Mouse (Mus musculus) stomach, postnatal 0 days (tissue): Measurements from ENCODE around the gene Gpam.

Source experiments
- CTCF ChIP-seq: IDR thresholded peaks from 2 replicates; pipeline ENCODE4 v1.5.1; 2016; ENCODE audit warnings: antibody characterized with exemption, low read depth, mild to moderate bottlenecking, moderate library complexity
- EP300 ChIP-seq: optimal IDR thresholded peaks from 2 replicates; pipeline ENCODE3; 2016; ENCODE audit warnings: antibody characterized with exemption

DNA sequence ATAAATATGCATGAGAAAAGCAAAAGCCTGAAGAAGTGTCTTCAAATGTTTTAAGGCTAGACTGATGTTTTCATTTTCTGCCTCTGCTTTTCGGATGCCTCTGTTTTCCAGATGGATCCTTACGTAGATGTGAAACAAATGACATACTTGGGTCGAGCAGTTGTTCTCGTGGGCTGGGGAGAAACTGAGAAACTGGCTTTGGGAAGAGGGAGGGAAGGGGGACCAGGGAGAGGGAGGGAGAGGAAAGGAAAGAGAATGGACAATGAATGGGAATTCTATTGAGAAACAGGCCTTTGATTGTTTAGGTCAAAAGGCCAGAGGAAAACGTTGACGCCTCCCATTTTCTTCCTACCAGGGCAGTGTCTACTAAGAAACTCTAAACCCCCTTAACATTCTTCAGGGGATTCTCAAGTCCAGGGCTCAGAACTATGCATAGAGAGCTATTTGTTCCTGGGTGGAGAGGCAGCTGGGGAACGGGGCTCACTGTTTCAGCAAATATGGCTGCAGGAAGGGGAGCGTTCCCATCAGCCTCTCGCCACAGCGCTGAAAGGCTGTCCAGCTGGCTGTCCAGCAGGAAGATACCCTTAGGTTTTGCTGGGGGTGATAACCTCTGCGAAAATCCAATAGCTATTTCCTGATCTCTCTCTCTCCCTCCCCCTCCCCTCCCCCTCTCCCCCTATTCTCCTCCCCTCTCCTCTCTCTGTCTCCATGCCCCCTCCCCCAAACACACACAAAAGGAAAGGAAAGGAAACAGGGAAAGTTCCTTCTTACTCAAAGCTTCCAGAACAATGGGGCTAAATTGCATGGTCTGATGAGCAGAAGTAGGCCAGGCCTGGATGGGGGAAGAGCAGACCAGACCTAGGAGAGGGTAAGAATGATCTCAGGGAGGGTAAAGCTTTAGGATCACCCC is 16.6 kb upstream of the Gpam start:
- no peak for TF ChIP-seq CTCF
- TF ChIP-seq EP300 = no peak
